Mouse (Mus musculus) kidney, adult 18-20 months (tissue): ENCODE data around the gene Vps11.
"Not testable (repeated sequence)": the region's sequence is repeated elsewhere in the genome, so short reads cannot be mapped to it uniquely, and the experiment has no call there.

ENCODE experiments used
- DNase-seq: peaks from one replicate; pipeline ENCODE4 v3.0.0; 2021

Vps11 gene

DNA sequence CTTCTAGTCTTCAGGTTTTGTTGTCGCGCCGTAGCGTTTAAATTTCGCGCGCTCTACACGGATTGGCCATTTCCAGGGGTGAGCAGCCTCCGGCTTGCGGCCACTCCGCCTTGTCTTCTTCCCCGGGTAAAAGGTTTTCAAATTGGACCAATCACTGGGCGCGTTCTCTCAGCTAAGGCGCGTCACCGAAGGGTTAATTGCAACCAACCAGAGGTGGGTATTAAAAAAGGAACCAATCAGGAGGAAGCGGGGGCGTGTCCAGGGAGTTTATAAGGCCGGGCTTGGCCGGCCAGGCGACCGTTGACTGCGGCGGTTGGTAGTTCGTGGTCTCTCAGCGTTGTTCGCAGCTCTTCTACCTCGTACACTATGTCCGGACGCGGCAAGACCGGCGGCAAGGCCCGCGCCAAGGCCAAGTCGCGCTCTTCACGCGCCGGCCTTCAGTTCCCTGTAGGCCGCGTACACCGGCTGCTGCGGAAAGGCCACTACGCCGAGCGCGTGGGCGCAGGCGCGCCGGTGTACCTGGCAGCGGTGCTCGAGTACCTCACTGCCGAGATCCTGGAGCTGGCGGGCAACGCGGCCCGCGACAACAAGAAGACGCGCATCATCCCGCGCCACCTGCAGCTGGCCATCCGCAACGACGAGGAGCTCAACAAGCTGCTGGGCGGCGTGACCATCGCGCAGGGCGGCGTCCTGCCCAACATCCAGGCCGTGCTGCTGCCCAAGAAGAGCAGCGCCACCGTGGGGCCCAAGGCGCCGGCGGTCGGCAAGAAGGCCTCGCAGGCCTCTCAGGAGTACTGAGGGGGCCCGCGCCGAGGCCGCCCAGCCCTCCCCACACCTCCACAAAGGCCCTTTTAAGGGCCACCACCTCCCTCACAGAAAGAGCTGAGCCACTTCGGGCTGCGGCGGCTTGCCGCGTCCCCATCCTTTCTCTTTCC, 26.8 kb downstream of the Vps11 start, which contains the start of gene H2afx:
Gene H2afx (plus strand): TSS at position 299 of the 935 bp plus-strand sequence.
- DNase-seq = peak; percentile 98

- DNase-seq = no peak
These were observed 28.4 kb downstream of the Vps11 start for GRCm38 (mm10) chr9:44332918-44333638.

GRCm38 (mm10) chr9:44330736-44331135, 30.7 kb downstream of the Vps11 start:
- DNase-seq = no peak

DNA sequence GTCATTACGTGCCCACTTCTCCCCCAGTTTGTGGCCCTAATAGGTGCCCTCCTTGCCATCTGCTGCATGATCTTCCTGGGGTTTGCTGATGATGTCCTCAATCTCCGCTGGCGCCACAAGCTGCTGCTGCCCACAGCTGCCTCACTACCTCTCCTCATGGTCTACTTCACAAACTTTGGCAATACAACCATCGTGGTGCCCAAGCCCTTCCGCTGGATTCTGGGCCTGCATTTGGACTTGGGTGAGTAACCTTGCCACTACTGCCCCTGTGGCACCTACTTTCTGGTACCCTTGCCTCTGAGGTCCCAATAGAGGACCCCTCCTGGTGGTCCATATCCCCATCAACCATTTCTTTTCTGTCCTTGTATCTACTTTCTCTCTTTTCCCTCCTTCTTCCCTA, 33.5 kb downstream of the Vps11 start:
- no peak for DNase-seq

DNA sequence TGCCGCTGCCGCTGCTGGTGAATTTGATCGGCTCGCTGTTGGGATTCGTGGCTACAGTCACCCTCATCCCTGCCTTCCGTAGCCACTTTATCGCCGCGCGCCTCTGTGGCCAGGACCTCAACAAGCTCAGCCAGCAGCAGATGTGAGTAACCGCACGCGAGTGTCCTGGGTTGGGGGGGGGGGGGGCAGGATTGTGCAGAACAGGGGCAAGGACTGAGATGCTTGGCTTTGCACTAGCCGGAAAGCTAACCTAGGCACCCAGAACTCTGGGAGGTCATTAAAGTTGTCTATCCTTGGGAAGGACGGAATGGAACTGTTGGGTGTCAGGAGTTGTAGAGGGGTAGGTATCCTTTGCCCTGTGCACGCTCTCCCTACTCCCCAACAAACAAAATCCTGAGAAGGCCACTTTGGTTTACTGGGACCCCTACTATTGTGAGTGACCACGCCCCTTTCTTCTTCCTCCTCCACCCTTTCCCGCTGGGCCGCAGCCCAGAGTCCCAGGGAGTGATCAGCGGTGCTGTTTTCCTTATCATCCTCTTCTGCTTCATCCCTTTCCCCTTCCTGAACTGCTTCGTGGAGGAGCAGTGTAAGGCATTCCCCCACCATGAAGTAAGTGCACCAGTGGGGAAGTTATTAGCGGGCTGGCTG, 34.3 kb downstream of the Vps11 start:
- DNase-seq = peak; percentile 37

DNA sequence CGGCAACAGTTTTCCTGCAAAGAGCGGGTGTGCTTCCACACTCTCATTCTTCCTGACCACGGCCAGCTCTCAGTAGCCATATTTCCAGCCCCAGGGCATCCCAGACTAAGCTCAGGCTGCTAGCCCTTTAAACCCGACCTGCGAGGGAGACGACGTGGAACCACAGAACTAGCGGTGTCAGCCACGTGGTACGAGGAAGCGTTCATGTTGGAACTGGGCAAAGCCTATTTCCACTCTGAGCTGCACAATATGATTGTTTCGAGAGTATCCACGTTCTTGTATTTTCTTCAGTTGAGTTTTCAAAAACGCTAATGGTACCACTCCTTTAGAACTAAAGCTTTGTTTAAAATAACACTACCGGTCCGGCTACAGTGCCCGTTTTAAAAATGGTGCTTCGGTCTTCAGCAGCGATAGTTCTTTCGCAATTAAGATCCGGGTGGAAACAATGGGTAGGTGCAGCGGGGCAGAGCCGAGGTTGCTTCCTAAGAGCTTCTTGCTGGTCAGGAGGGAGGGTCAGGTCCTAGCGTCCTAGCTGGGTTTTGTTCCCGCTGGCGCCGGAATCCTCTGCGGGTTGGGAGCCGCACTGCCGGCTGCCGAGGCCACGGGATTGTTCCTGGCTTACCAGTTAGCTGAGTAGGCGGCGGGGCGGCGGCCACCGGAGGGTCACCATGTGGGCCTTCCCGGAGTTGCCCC, 35.0 kb downstream of the Vps11 start:
- peak; percentile 87 for DNase-seq

GRCm38 (mm10) chr9:44325768-44326370, 35.6 kb downstream of the Vps11 start, which contains the start of gene Dpagt1:
Gene Dpagt1, plus strand, starts transcription at chr9:44326019.
- DNase-seq = no peak

- DNase-seq = not testable (repeated sequence)
These were observed 36.3 kb downstream of the Vps11 start for GRCm38 (mm10) chr9:44325032-44325767.

DNA sequence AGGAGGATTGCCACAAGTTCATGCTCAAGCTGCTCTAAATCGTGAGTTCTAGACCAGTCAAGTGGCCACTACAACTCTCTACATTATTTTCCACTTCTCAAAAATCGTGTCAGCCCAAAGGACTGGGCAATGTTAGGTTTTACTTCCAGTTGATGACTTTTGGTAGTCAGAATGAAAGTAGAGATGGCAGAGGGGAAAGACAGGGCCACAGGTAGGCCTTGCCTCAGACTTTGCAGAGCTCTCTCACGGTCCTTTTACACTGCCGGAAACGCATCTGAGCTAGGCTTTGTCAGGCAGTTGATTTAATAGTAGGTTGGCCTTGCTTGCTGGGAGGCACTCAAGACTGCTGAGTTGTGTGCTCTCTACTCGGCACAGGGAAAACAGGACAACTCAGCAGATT, 37.3 kb downstream of the Vps11 start:
- DNase-seq = no peak

DNA sequence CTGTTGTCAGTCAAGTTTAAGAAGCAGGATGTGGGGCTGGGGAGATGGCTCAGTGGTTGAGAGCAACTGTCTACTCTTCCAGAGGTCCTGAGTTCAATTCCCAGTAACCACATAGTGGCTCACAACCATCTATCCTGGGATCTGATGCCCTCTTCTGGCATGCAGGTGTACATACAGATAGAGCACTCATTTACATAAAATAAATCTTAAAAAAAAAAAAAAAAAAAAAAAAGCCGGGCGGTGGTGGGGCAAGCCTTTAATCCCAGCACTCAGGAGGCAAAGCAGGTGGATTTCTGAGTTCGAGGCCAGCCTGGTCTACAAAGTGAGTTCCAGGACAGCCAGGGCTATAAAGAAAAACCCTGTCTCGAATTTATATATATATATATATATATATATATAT, 37.8 kb downstream of the Vps11 start:
- DNase-seq = not testable (repeated sequence)

DNA sequence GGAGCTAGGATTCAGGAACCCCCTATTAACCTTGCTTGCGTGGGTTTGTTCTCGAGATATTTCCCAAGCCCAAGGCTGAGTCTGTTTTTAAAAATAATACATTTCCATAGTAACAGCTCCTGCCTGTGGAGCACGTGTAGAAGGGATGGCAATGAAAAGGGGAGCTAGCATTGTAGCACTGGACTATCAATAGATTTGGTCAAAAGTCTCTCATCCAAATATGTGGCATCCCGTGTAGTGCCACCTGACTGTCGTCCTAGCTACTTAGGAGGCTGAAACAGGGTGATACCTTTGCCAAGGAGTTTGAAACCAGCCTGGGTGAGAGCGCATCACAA, 40.7 kb downstream of the Vps11 start:
- no peak for DNase-seq

GRCm38 (mm10) chr9:44319887-44320798, 41.3 kb downstream of the Vps11 start, which contains the start of gene C2cd2l:
Gene C2cd2l, minus strand, starts transcription at chr9:44320285.
- peak; percentile 89 for DNase-seq

GRCm38 (mm10) chr9:44319105-44319886, 42.2 kb downstream of the Vps11 start:
- DNase-seq = no peak

DNA sequence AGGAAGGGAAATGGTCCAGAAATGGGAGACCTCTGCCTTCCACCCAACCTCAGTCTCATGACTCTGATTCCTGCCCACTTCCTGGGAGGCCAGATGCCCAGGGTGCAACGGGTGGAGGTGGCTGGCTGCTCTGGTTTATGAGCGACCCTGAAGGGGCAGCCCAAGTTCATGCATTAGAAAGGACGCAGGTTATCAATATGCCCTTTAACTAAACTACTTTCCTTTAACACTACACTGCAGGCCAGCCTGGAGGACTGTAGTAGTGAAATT, 42.7 kb downstream of the Vps11 start:
- no peak for DNase-seq

- DNase-seq = peak; percentile 76
These were observed 43.2 kb downstream of the Vps11 start for GRCm38 (mm10) chr9:44318076-44318825.

DNA sequence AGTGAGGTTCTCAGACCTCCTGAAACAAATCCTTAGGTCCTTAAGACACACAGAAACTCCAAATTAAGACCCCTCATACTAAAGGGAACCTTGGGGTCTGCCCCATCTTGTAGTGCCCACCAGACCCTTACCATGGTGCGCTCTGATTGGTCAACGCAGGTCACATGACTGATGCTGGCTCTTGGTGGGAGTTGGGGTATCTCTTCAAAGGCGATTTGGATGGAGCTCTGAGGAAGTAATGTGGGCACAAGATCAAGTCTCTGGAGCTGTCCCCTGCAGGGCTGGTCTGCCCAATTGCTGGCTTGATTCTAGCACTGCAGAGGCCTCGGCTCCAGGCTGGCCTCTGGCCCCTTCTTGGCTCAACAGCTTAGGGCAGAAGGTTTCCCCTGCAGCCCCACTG, 44.0 kb downstream of the Vps11 start:
- no peak for DNase-seq

DNA sequence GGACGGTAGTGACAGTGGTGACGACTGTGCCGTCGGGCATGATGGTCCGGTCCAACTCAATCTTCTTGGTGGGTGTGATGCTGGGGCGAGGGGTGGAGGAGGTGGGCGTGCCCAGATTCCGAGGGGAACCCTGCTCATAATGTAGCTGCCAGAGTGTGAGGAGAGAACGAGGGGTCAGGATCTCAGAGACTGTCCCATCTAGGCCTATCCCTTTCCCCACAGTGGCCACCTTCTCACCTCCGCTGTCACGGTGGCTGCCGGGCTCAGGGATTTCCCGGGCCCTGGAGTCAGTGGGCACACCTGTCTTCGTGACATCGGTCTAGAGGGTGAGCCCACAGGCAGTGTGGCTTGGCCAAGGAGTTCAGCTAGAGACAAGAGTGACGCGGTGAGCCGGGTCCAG, 46.6 kb downstream of the Vps11 start:
- DNase-seq = no peak

- DNase-seq = no peak
These were observed 47.3 kb downstream of the Vps11 start for GRCm38 (mm10) chr9:44314257-44314547.
